Mouse (Mus musculus): ENCODE results near the gene Trim8. TPM values are rescaled to one million over a fixed set of nuclear protein-coding genes. Genes with fewer than 3 reads are reported as not detected.

Gene Trim8
- polyA plus RNA-seq, 1 experiment = 22.4 TPM

DNA sequence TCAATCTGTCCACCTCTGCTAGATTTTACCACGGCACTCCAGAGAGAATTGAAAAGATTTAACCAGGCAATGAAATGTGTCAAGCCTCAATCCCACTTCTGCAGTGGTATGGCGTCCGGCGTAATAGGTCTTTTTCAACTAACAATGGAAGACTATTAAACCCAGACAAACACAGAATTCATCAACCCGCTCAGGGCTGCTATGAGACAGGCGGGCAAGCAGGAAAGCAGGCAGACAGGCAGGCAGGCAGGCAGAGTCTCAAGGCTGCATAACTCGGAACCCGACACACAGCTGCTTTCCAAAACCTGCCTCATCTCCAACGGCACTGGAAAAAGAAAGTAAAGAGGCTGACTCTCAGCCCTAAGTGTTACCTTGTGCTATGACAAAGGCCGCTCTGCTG, 46.6 kb downstream of the Trim8 start:
- DNase-seq (ENCODE audit: low read depth) = no peak

DNA sequence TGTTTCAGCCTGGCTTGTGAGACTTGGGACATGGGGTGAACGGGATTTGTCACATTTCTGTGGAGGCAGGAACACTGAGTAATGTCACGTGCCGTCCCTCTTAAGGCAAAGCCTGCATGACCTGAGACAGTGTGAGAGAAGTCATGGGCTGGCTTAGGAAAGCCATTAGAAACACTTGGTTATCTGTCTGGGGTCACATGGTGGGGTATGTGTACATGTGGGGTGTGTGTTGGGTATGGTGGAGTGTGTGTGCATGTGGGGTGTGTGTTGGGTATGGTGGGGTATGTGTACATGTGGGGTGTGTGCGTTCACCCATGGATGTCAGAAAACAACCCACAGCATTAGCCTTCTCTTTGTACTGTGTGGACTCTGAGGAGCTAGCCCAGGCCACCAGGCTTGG, 48.9 kb downstream of the Trim8 start:
- no peak for DNase-seq (ENCODE audit: low read depth)

DNA sequence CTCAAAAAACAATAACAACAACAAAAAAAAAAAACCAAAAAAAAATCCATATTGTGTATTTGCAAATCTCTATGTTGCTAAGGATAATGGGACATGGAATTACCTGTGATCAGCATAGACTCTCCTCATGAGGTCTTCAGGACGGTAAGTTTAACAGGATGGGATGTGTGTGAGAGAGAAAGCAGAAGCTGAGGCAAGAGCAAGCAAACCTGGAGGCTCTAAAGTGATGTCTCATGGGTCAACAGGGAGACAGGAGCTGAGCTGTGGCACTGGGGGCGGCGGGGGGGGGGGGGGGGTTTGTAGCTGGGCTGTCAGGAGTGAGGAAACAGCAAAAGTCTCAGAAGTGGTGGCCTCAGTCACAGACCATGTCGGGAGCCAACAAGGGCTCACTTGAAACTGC, 51.0 kb downstream of the Trim8 start:
- no peak for DNase-seq (ENCODE audit: low read depth)

DNA sequence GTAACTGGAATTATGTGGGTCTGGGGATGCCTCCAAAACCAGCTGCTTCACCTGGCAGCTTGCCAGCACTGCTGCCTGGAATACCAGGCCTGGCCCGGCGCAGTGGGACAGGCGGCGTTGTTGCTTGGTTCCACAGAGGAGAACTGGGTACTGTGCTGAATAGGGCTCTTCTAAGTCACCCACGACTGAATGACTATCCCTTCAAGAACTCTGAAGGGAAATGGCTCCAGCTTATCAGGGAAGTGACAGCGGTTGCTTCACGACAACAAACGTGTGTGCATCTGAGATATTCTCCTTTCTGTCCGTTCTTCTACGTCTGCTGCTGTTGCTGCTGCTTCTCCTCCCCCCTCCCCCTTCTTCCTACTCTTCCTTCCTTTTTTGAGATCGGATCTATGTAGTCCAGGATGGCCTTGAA, 52.0 kb downstream of the Trim8 start:
- DNase-seq (ENCODE audit: low read depth) = no peak

GRCm38 (mm10) chr19:46558009-46558408, 56.5 kb downstream of the Trim8 start:
- DNase-seq (ENCODE audit: low read depth) = no peak

DNA sequence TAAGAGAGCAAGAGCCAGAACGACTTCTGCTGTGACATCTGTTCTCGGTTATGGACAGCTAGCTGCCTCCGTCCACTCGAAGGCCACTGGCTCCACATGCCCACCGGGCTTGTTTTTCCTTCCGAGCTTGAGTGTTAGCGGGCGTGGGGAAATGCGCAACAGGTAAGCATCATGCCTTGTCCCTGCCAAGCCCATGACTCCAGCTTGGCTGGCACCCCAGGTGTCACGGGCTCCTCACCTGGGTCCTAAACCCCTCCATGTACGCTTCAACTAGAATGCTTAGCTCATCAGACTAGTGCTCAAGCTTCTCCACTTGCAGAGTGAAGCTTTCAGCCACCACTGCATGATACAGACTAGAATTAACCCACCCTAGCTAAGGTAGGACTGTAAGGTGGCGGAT, 57.1 kb downstream of the Trim8 start:
- no peak for DNase-seq (ENCODE audit: low read depth)

DNA sequence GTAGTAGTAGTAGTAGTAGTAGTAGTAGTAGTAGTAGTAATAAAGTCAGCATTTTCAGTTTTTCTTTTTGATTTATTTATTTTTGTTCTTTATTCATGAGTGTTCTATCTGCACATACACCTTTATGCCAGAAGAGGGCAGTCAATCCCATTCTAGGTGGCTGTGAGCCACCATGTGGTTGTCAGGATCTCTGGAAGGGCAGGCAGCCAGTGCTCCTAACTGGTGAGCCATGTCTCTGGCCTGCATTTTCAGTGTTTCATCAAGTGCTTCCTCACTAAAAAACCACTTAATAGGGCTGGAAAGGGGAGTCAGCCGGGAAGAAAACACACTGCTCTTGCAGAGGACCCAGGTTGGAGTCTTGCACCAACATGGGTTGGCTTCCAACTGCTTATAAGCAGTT, 60.6 kb downstream of the Trim8 start:
- DNase-seq (ENCODE audit: low read depth) = no peak

DNA sequence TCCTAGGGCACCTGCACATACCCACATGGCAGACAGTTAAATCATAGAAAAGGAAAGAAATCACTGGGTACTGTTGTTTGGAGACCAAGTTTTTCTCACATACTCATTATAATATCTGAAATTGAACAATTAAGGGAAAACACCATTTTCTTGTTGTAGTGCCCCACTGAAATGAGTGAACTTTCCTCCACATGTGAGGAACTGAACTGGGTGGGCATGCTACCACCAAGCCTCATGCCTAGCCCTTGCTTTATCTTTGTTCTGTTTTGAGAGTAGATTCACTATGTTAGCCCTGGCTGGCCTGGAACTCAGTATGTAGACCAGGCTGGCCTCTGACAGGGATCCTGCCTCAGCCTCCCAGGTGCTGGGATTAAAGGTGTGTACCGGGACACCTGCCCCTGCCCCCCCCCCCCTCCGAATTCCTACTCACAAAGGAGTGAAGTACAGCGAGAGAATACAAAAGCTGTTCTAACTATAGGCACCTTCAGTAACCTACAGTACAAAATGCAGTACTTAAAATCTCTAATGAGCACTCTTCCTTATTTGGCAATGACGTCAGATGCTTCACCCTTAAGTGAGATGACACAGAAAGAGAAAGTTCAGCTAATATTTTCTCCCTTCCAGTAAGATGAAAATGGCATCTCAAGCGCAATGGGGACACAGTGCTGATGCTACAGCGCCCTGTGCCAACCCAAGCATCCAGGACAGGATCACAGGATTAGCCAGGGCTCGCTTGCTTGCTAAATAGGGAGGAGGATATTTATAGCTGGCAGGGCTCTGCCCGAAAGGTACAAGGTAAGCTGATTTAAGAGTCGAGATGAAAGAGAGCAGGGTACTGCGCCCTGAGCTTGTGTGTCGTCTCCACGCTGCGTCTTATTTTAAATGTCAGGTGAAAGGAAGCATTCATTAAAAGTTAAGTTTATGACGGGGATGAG, 61.3 kb downstream of the Trim8 start:
- DNase-seq (ENCODE audit: low read depth) = no peak

DNA sequence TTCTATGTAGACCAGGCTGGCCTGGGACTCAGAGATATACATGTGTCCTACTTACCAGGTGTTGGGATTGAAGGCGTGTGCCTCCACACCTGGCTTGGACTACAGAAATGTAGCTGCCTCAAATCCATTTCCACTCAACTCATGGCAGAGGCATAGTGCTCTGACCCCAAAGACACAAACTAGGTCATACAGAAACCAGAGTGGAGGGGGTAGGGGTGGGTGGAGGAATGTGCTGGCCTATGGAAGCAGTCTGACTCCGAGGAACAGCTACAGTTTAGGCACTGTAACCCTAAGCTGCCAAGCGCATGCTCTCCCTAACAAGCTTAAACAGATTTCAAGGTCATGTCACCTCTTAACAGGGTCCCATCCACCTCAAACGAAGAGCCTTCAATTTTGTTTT, 62.1 kb downstream of the Trim8 start:
- DNase-seq (ENCODE audit: low read depth) = no peak

GRCm38 (mm10) chr19:46564043-46564462, 62.6 kb downstream of the Trim8 start:
- no peak for DNase-seq (ENCODE audit: low read depth)

Other genes starting within 250 kb of the Trim8 start
- 28.8 and 33.4 TPM in 2 replicates for gene Nfkb2, start 197.4 kb upstream of the Trim8 start, polyA plus RNA-seq (2012; rRNA removed)
- gene Psd, start 174.5 kb upstream of the Trim8 start, polyA plus RNA-seq (2012; rRNA removed) = 10.3 and 11.1 TPM in 2 replicates
- 17.4 and 18.3 TPM in 2 replicates for gene Fbxl15, start 173.5 kb upstream of the Trim8 start, polyA plus RNA-seq (2012; rRNA removed)
- gene Cuedc2, start 163.0 kb upstream of the Trim8 start, polyA plus RNA-seq (2012; rRNA removed) = 76.6 and 81.1 TPM in 2 replicates
- 17.7 and 28.6 TPM in 2 replicates for gene Mfsd13a, start 160.6 kb upstream of the Trim8 start, polyA plus RNA-seq (2012; rRNA removed)
- gene 2310034G01Rik, start 151.4 kb upstream of the Trim8 start, polyA plus RNA-seq (2012; rRNA removed) = 4.1 and 4.5 TPM in 2 replicates
- gene Actr1a, start 106.0 kb upstream of the Trim8 start, polyA plus RNA-seq (2012; rRNA removed) = 108 and 126 TPM in 2 replicates
- 23.3 and 24.2 TPM in 2 replicates for gene Sufu, start 104.8 kb upstream of the Trim8 start, polyA plus RNA-seq (2012; rRNA removed)
- 31.8 and 38.1 TPM in 2 replicates for gene Arl3, start 71.5 kb downstream of the Trim8 start, polyA plus RNA-seq (2012; rRNA removed)
- gene Sfxn2, start 71.7 kb downstream of the Trim8 start, polyA plus RNA-seq (2012; rRNA removed) = 8.1 and 8.5 TPM in 2 replicates
- gene Wbp1l, start 97.4 kb downstream of the Trim8 start, polyA plus RNA-seq (2012; rRNA removed) = 104 and 142 TPM in 2 replicates
- 23.7 and 32.4 TPM in 2 replicates for gene Cyp17a1, start 171.5 kb downstream of the Trim8 start, polyA plus RNA-seq (2012; rRNA removed)
- gene Borcs7, start 188.2 kb downstream of the Trim8 start, polyA plus RNA-seq (2012; rRNA removed) = 10.4 and 10.7 TPM in 2 replicates
- gene As3mt, start 205.8 kb downstream of the Trim8 start, polyA plus RNA-seq (2012; rRNA removed) = 8.9 and 9.4 TPM in 2 replicates